Mouse (Mus musculus) stomach, embryonic 16.5 days (tissue): ENCODE measurements around the gene Pnkp. TPM values are rescaled to one million over a fixed set of nuclear protein-coding genes. Genes with fewer than 3 reads are reported as not detected.
A peak's percentile ranks its signal among the peaks of the same experiment; 100 is the strongest.

Experiments used
- ATAC-seq: fragments of 200-750 bp; cut with Nextera tagmentation; 2 replicates; pipeline ENCODE4 v1.8.0; 2017; ENCODE audit warnings: moderate number of reproducible peaks, moderate TSS enrichment; ENCODE audit not compliant: insufficient read depth, low FRiP score
- H3K27ac ChIP-seq: fragments of 300-500 bp; sonication (generic); 2 replicates; pipeline ENCODE4 v1.5.1; 2014; ENCODE audit warnings: low read length
- H3K27me3 ChIP-seq: fragments of 300-500 bp; sonication (generic); 2 replicates; pipeline ENCODE4 v1.6.1; 2014; ENCODE audit warnings: low read length, control low read depth, mixed read lengths; ENCODE audit not compliant: control insufficient read depth, insufficient read depth
- H3K36me3 ChIP-seq: fragments of 300-500 bp; sonication (generic); 2 replicates; pipeline ENCODE4 v1.6.1; 2014; ENCODE audit warnings: low read length; ENCODE audit not compliant: control insufficient read depth, insufficient read depth
- H3K4me1 ChIP-seq: fragments of 300-500 bp; sonication (generic); 2 replicates; pipeline ENCODE4 v1.6.1; 2014; ENCODE audit warnings: low read length, control low read depth, mixed read lengths; ENCODE audit not compliant: control insufficient read depth, insufficient read depth
- H3K4me2 ChIP-seq: fragments of 300-500 bp; sonication (generic); 2 replicates; pipeline ENCODE4 v1.6.1; 2014; ENCODE audit warnings: low read depth, low read length, mixed read lengths
- H3K4me3 ChIP-seq: fragments of 300-500 bp; sonication (generic); replicated peaks from 2 replicates; pipeline ENCODE4 v1.5.1; 2014; ENCODE audit warnings: mild to moderate bottlenecking, low read length
- H3K9ac ChIP-seq: fragments of 300-500 bp; sonication (generic); 2 replicates; pipeline ENCODE4 v1.6.1; 2014; ENCODE audit warnings: low read length
- H3K9me3 ChIP-seq: fragments of 300-500 bp; sonication (generic); replicated peaks from 2 replicates; pipeline ENCODE4 v1.6.1; 2016; ENCODE audit warnings: low read length, control low read depth; ENCODE audit not compliant: control insufficient read depth
- WGBS: fragments of 180-500 bp; shearing (Covaris S2); extraction: QIAGEN DNeasy Blood & Tissue Kit; methylation state at CpG from one replicate; pipeline ENCODE4 v1.1.7; 2014; 5-methylcytosine and 5-hydroxymethylcytosine counted together
- polyA plus RNA-seq: library from polyadenylated mRNA; unstranded; fragments of >200 nt; fragmentation: Nextera tagmentation; extraction: Ambion mirVana; gene quantifications from 2 replicates; pipeline ENCODE4 v1.2.1, GENCODE M21; 2015

The Pnkp gene
- polyA plus RNA-seq, 1 experiment from 2014 or later = 32.6 TPM

- WGBS = 84% methylated on average over 9 of the region's 9 CpGs
Measured at GRCm38 (mm10) chr7:44836423-44837053, 20.4 kb upstream of the Pnkp start.

DNA sequence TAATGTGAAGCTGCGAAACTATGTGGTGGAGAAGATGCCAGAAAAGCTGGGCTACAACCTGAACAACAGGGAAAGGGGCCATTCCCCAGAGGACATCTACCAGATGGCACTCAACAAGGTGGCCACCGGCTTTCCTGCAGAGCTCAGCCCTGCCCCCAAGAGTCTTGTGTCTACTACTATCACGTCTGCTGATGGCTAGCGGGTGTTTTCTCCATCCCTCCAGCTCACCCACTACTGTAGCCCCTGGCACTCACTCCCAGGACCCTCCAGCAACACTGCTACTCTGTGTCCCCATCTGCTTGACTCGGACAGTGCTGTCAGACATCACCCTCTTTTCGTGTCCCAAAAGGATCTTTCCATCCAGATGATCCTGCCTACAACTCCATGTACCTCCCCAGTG, 18.9 kb upstream of the Pnkp start:
- H3K27me3 ChIP-seq = no peaks in the 10 kb centered on the region; the same call in 1 of the 2 replicates
- no peak overlapping the region for H3K9ac ChIP-seq
- no peaks in the 10 kb centered on the region for H3K9me3 ChIP-seq
- H3K4me2 ChIP-seq = no peak overlapping the region
- 0 out of 2 replicates have a peak, but pooled peaks cover 8% of the 10 kb centered on the region for H3K36me3 ChIP-seq
- WGBS = 79% methylated on average over 6 of the region's 6 CpGs
- H3K27ac ChIP-seq = no peak overlapping the region
- ATAC-seq = no peak
- peaks cover 14% of the 10 kb centered on the region for H3K4me1 ChIP-seq
- no peak overlapping the region for H3K4me3 ChIP-seq

More at GRCm38 (mm10) chr7:44836423-44837053, 20.4 kb upstream of the Pnkp start:
- H3K27ac ChIP-seq = no peak overlapping the region
- H3K4me1 ChIP-seq = peaks cover 14% of the 10 kb centered on the region
- H3K9ac ChIP-seq = no peak overlapping the region
- no peaks in the 10 kb centered on the region for H3K9me3 ChIP-seq
- no peaks in the 10 kb centered on the region for H3K36me3 ChIP-seq
- ATAC-seq = no peak
- H3K4me2 ChIP-seq = no peak overlapping the region
- no peak overlapping the region for H3K4me3 ChIP-seq
- no peaks in the 10 kb centered on the region; the same call in 1 of the 2 replicates for H3K27me3 ChIP-seq

- no peak overlapping the region for H3K27ac ChIP-seq
- H3K9me3 ChIP-seq = no peaks in the 10 kb centered on the region
- 0 out of 2 replicates have a peak, but pooled peaks cover 8% of the 10 kb centered on the region for H3K36me3 ChIP-seq
- no peaks in the 10 kb centered on the region; the same call in 1 of the 2 replicates for H3K27me3 ChIP-seq
- H3K9ac ChIP-seq = peak overlapping the region; percentile 61
- H3K4me1 ChIP-seq = peaks cover 11% of the 10 kb centered on the region
- peak overlapping the region; percentile 39 for H3K4me3 ChIP-seq
- ATAC-seq = no peak
- WGBS = 33% methylated on average over 11 of the region's 11 CpGs
- H3K4me2 ChIP-seq = peak overlapping the region; percentile 68
Measured at GRCm38 (mm10) chr7:44839171-44839490, 17.8 kb upstream of the Pnkp start.

DNA sequence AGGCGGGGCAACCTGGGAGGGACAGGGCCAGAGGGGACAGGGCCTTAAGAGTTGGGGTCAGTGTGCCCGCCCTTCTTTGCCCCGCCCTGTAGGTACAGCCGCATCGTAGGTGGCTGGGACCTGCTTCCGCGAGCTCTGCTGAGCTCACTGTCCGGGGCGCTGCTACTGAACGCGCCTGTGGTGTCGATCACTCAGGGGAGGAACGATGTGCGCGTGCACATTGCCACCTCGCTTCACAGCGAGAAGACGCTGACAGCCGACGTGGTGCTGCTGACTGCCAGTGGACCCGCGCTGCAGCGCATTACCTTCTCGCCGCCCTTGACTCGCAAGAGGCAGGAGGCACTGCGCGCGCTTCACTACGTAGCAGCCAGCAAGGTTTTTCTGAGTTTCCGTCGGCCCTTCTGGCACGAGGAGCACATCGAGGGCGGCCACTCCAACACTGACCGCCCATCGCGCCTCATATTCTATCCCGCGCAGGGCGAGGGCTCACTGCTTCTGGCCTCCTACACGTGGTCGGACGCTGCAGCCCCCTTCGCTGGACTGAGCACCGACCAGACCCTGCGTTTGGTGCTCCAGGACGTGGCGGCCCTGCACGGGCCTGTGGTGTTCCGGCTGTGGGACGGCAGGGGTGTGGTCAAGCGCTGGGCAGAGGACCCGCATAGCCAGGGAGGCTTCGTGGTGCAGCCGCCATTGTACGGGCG, 17.3 kb upstream of the Pnkp start:
- Histone ChIP-seq H3K4me1 (peaks cover 10% of the 10 kb centered on the region), H3K4me2 (peak overlapping the region; percentile 68), H3K36me3 (0 out of 2 replicates have a peak, but pooled peaks cover 8% of the 10 kb centered on the region), H3K9ac (peak overlapping the region; percentile 61), H3K27me3 (no peaks in the 10 kb centered on the region; the same call in 1 of the 2 replicates), H3K4me3 (peak overlapping the region; percentile 39), H3K27ac (no peak overlapping the region), H3K9me3 (no peaks in the 10 kb centered on the region)
- 3% methylated on average over 58 of the region's 58 CpGs for WGBS
- peak; percentile 49; the same call in 1 of the 2 replicates for ATAC-seq

GRCm38 (mm10) chr7:44840426-44840825, 16.5 kb upstream of the Pnkp start:
- WGBS = 60% methylated on average over 14 of the region's 14 CpGs
- H3K4me1 ChIP-seq = peaks cover 10% of the 10 kb centered on the region
- no peak overlapping the region for H3K4me3 ChIP-seq
- H3K36me3 ChIP-seq = peaks cover 11% of the 10 kb centered on the region; the same call in 1 of the 2 replicates
- no peak overlapping the region for H3K9ac ChIP-seq
- H3K27me3 ChIP-seq = no peaks in the 10 kb centered on the region; the same call in 1 of the 2 replicates
- H3K4me2 ChIP-seq = peak overlapping the region; percentile 68; the same call in 1 of the 2 replicates
- no peak for ATAC-seq
- no peak overlapping the region for H3K27ac ChIP-seq
- no peaks in the 10 kb centered on the region for H3K9me3 ChIP-seq

- Histone ChIP-seq H3K27ac (no peak overlapping the region), H3K4me2 (no peak overlapping the region), H3K36me3 (peaks cover 23% of the 10 kb centered on the region), H3K27me3 (no peaks in the 10 kb centered on the region; the same call in 1 of the 2 replicates), H3K9ac (no peak overlapping the region), H3K4me3 (no peak overlapping the region), H3K4me1 (peaks cover 10% of the 10 kb centered on the region), H3K9me3 (no peaks in the 10 kb centered on the region)
- 85% methylated on average over 8 of the region's 8 CpGs for WGBS
- no peak for ATAC-seq
Measured at GRCm38 (mm10) chr7:44841825-44842463, 15.0 kb upstream of the Pnkp start.

- Histone ChIP-seq H3K4me2 (no peak overlapping the region), H3K27me3 (no peaks in the 10 kb centered on the region), H3K9ac (no peak overlapping the region), H3K27ac (no peak overlapping the region), H3K9me3 (no peaks in the 10 kb centered on the region), H3K4me1 (peaks cover 14% of the 10 kb centered on the region), H3K36me3 (peaks cover 23% of the 10 kb centered on the region), H3K4me3 (no peak overlapping the region)
- WGBS = 93% methylated on average over 10 of the region's 10 CpGs
- no peak for ATAC-seq
Measured at GRCm38 (mm10) chr7:44845006-44845405, 11.9 kb upstream of the Pnkp start.

- H3K4me3 ChIP-seq = no peak overlapping the region
- no peak overlapping the region for H3K9ac ChIP-seq
- H3K4me2 ChIP-seq = no peak overlapping the region
- peaks cover 23% of the 10 kb centered on the region for H3K36me3 ChIP-seq
- 84% methylated on average over 7 of the region's 7 CpGs for WGBS
- H3K27me3 ChIP-seq = no peaks in the 10 kb centered on the region
- ATAC-seq = no peak
- H3K27ac ChIP-seq = no peak overlapping the region
- peaks cover 22% of the 10 kb centered on the region for H3K4me1 ChIP-seq
- H3K9me3 ChIP-seq = no peaks in the 10 kb centered on the region
Measured at GRCm38 (mm10) chr7:44846804-44847203, 10.1 kb upstream of the Pnkp start.

DNA sequence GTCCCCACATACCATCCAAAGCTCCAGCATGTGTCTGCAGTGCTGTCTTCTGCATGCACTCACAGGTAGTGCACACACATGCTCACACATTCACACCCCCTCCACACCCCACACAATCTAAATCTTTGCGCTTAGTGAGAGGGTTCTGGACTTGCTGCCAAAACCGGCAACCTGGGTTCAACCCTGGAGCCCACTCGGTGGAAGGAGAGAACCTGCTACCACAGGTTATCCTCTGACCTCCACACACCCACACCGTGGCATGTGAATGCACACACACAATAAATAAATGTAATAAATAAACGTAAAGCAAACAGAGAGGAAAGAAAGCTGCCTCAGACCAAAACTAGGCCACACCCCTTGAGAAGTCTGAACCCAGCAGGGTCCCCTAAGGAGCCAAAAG, 9.2 kb upstream of the Pnkp start:
- Histone ChIP-seq H3K4me2 (peak overlapping the region; percentile 93), H3K27ac (peak overlapping the region; percentile 97; the same call in 1 of the 2 replicates), H3K27me3 (no peaks in the 10 kb centered on the region), H3K9me3 (no peaks in the 10 kb centered on the region), H3K4me1 (peaks cover 22% of the 10 kb centered on the region), H3K9ac (peak overlapping the region; percentile 71), H3K36me3 (peaks cover 17% of the 10 kb centered on the region), H3K4me3 (peak overlapping the region; percentile 66)
- 61% methylated on average over 5 of the region's 5 CpGs for whole genome bisulfite sequencing
- no peak for ATAC-seq
